Mouse (Mus musculus): ENCODE data around the gene Ebf3. TPM values are rescaled to one million over a fixed set of nuclear protein-coding genes. Genes with fewer than 3 reads are reported as not detected.

Ebf3 gene
- total RNA-seq, 2 experiments from 2014 or later, result 0.30 to 0.63 TPM

GRCm38 (mm10) chr7:137289290-137289957 is 24.8 kb downstream of the Ebf3 start:
- no peak for DNase-seq (ENCODE audit: low spot score in 2 of 2)

- DNase-seq (ENCODE audit: low spot score in 2 of 2), result no peak
Observed at GRCm38 (mm10) chr7:137278171-137278570, 36.1 kb downstream of the Ebf3 start.

GRCm38 (mm10) chr7:137277713-137278112 is 36.5 kb downstream of the Ebf3 start:
- DNase-seq (ENCODE audit: low spot score in 2 of 2), result no peak

- no peak for DNase-seq (ENCODE audit: low spot score in 2 of 2)
Observed at GRCm38 (mm10) chr7:137272252-137272651, 42.0 kb downstream of the Ebf3 start.

- DNase-seq (ENCODE audit: low spot score in 2 of 2), result no peak
Observed at GRCm38 (mm10) chr7:137268452-137269155, 45.6 kb downstream of the Ebf3 start.

GRCm38 (mm10) chr7:137267441-137267840 is 46.8 kb downstream of the Ebf3 start:
- DNase-seq (ENCODE audit: low spot score in 2 of 2), result peak in 1 of 2 experiments; percentile 18

- no peak for DNase-seq (ENCODE audit: low spot score in 2 of 2)
Observed at GRCm38 (mm10) chr7:137266575-137266974, 47.7 kb downstream of the Ebf3 start.

- no peak for DNase-seq (ENCODE audit: low spot score in 2 of 2)
Observed at GRCm38 (mm10) chr7:137262330-137262729, 51.9 kb downstream of the Ebf3 start.

- DNase-seq (ENCODE audit: low spot score in 2 of 2), result peak; percentile 44 to 62
Observed at GRCm38 (mm10) chr7:137246213-137246872, 67.9 kb downstream of the Ebf3 start.

GRCm38 (mm10) chr7:137244839-137245238 is 69.4 kb downstream of the Ebf3 start:
- peak; percentile 5 to 18 for DNase-seq (ENCODE audit: low spot score in 2 of 2)

GRCm38 (mm10) chr7:137240481-137240880 is 73.8 kb downstream of the Ebf3 start:
- no peak for DNase-seq (ENCODE audit: low spot score in 2 of 2)

- DNase-seq (ENCODE audit: low spot score in 2 of 2), result no peak
Observed at GRCm38 (mm10) chr7:137239542-137240133, 74.6 kb downstream of the Ebf3 start.

GRCm38 (mm10) chr7:137237419-137237818 is 76.8 kb downstream of the Ebf3 start:
- DNase-seq (ENCODE audit: low spot score in 2 of 2), result no peak

GRCm38 (mm10) chr7:137223823-137224222 is 90.4 kb downstream of the Ebf3 start:
- DNase-seq (ENCODE audit: low spot score in 2 of 2), result no peak

- no peak for DNase-seq (ENCODE audit: low spot score in 2 of 2)
Observed at GRCm38 (mm10) chr7:137222831-137223505, 91.3 kb downstream of the Ebf3 start.

- no peak for DNase-seq (ENCODE audit: low spot score in 2 of 2)
Observed at GRCm38 (mm10) chr7:137221599-137221998, 92.6 kb downstream of the Ebf3 start.

GRCm38 (mm10) chr7:137220436-137220835 is 93.8 kb downstream of the Ebf3 start:
- no peak for DNase-seq (ENCODE audit: low spot score in 2 of 2)

- DNase-seq (ENCODE audit: low spot score in 2 of 2), result no peak
Observed at GRCm38 (mm10) chr7:137218706-137219105, 95.5 kb downstream of the Ebf3 start.

- no peak for DNase-seq (ENCODE audit: low spot score in 2 of 2)
Observed at GRCm38 (mm10) chr7:137213444-137213843, 100.8 kb downstream of the Ebf3 start.

GRCm38 (mm10) chr7:137211332-137211731 is 102.9 kb downstream of the Ebf3 start:
- no peak for DNase-seq (ENCODE audit: low spot score in 2 of 2)

GRCm38 (mm10) chr7:137209688-137210345 is 104.4 kb downstream of the Ebf3 start:
- no peak for DNase-seq (ENCODE audit: low spot score in 2 of 2)

All from left cerebral cortex, adult 18-20 months (tissue).